Mouse (Mus musculus): Measurements from ENCODE around the gene Tspyl1.

Gene Tspyl1

DNA sequence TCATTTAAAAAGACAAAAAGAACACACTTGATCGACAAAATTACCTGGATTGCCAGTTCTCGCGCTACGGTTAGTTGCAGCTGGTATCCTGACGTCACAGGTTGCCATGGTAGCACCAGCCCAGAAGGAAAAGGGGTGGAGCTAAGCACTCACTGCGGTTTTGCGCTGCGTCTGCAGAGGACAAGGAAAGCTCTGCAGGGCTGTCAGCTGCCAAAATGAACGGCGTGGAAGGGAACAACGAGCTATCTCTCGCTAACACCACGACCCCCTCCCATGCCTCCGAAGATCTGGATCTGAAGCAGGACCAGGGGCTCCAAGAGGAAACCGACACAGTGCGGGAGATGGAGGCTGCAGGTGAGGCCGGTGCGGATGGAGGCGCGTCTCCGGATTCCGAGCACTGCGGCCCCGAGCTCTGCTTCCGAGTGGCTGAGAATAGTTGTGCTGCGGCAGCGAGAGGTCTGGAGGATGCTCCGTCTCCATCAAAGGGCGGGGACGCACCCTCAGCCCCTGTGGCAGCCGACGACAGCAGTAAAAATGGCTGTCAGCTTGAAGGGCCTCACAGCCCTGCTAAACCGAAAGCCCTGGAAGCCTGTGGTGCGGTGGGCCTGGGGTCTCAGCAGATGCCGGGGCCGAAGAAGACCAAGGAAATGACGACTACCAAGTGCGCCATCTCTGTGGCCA lies 15.4 kb downstream of the Tspyl1 start, which contains the start of gene Tspyl4:
TSS of gene Tspyl4 (plus strand) at position 144 of the 681 bp plus-strand sequence.
- in situ Hi-C loops (cut with MboI; ENCODE audit: unreplicated experiment in 2 of 2), result loop anchor here in 1 of 2 experiments (5.0 kb wide), 1 partner anchor 280 kb away; the partner anchor contains the start of gene Rwdd1

DNA sequence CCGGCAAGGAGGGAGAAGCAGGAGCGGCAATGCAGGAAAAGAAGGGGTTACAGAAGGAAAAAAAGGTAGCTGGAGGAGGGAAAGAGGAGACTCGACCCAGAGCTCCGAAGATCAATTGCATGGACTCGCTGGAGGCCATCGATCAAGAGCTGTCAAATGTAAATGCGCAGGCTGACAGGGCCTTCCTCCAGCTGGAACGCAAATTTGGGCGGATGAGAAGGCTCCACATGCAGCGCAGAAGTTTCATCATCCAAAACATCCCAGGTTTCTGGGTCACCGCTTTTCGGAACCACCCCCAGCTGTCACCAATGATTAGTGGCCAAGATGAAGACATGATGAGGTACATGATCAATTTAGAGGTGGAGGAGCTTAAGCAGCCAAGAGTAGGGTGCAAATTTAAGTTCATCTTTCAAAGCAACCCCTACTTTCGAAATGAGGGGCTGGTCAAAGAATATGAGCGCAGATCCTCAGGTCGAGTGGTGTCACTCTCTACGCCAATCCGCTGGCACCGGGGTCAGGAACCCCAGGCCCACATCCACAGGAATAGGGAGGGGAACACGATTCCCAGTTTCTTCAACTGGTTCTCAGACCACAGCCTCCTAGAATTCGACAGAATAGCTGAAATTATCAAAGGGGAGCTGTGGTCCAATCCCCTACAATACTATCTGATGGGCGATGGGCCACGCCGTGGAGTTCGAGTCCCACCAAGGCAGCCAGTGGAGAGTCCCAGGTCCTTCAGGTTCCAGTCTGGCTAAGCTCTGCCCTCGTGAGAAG lies 16.2 kb downstream of the Tspyl1 start:
- in situ Hi-C loops (cut with MboI; ENCODE audit: unreplicated experiment in 2 of 2), result loop anchor here in 1 of 2 experiments (5.0 kb wide), 1 partner anchor 281 kb away; the partner anchor contains the start of gene Rwdd1

DNA sequence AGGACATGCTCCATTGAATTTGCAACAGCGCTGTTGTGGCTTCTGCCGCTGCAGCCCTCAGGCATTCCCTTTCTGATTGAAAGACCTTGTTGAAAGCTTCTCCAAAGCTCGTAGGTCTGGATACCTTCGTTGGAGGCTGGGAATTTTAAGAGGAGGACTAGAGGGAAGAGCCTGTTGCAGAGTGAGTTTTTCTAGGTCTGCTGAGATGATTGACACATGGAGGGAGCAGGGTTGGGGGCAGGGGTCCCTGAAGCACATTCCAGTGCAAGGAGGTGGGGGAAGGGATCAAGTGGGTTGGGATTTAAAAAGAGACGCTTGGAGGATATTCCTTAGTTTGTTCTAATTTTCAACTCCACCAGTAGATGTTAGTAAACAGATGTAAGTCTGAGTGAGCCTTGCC lies 18.4 kb downstream of the Tspyl1 start:
- in situ Hi-C loops (cut with MboI; ENCODE audit: unreplicated experiment in 2 of 2), result no loop called here

DNA sequence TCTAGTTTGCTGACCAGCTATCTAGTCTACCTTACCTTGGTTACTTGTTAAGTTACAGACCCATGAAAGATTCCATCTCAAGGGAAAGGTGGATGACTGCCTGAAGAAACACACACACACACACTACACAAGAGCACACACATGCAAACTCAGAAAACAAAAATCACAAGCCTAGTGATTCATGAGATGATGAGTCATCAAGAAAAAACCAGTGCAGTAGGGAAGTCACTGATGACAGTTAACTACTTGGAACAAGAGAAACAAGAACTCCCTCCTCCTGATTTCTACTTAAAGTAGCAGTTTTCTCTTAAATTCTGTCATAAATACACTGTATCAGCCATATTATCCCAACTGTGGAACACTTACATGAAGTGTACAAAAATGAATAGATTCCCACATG lies 25.1 kb downstream of the Tspyl1 start:
- in situ Hi-C loops (cut with MboI; ENCODE audit: unreplicated experiment in 2 of 2), result no loop called here

DNA sequence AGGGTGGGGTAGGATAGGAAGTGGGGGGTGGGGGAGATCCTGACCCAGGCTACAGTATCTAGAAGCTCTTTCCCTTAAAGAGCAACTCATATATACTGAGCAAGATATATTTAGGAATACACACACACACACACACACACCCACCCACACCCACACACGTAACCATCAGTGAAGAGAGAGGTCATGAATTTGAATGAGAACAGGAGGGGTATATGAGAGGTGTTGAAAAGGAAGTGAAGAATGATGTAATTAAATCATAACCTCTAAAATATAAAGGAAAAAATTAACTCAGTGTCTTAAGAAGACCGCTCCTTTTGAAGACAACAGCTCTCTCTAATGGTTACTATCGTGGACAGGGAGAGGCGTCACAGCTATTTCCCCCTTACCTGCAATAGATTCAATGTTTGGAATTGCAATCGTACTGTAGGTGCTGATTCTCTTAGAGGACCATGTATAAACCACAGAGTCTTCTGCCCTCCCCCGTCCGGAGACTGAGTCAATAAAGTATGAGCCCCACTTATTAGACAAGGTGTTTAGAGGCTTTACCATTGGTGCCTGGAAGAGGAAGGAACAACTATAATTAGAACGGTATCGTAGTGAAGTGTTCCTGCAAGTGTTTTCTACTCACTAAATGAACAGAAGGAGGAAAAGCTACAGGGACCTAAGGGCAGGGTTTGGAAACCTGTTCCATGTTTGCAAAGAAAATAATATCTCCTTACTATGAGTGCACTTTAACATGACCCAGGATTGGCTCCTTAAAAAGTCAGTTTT lies 28.1 kb downstream of the Tspyl1 start:
- in situ Hi-C loops (cut with MboI; ENCODE audit: unreplicated experiment in 2 of 2), result no loop called here

DNA sequence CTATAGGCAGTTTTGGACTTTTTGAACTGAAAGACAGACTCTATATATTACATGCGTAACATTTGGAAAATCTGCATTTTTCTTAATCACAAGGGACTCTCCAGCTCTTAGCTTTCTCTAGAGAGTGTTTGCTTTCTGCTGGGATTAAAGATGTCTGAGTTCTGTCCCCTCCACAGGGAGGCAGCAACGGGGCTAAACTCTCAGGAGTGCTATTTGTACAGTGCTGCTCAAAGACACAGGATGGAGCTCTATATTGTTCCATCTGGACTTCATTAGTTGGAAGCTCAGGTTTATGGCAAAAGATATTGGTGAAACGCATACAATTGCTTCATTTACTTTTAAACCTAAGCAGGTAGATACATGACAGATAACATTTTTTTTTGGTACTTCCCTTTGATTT lies 30.5 kb downstream of the Tspyl1 start:
- in situ Hi-C loops (cut with MboI; ENCODE audit: unreplicated experiment in 2 of 2), result no loop called here

DNA sequence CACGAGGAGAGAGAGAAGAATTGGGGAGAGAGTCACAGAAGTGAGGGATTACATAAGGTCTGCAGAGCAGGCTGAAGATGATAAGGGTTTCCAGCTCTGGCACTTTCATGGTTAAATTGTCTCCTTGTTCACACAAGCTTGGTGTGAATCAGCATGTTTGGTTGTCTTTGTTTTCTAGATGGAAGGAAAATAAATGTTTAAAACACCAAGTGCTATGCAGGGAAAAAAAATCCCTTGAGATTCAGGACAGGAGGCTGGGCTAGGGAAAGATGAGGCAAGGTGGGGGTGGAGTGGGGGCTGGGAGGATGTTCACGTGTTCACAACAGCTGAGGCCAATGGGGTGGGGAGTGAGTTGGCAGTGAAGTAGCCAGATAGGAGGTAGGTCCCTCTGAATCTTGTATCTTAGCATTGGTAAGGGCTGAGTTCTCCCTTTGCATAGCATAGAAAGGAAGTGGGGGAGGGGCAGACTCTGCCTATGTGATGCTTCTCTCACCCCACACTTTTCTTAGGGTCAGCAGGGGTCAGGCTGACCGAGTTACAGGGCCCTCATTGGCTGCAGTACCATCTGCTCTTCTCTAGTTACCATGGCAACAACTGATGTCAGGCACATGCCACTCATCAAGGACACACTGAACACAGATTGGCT lies 34.7 kb downstream of the Tspyl1 start:
- in situ Hi-C loops (cut with MboI; ENCODE audit: unreplicated experiment in 2 of 2), result no loop called here

DNA sequence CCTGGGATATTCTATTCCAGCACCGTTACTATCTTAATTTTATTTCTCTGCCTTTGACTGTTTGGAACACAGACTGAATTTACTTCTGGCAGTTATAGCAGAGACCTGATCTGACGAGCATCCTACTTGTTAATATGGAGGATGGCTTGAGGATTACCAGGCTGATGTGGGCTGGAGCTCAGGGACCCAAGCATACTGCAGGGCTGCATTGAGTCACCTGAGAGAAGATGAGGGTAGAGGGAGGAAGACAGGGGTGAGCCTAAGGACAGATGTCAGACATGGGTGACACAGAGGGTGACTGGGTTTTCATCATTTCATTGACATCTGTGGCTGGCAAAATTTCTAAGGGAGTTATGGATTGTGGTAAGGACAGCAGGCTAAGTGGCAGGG lies 35.2 kb downstream of the Tspyl1 start:
- in situ Hi-C loops (cut with MboI; ENCODE audit: unreplicated experiment in 2 of 2), result no loop called here

DNA sequence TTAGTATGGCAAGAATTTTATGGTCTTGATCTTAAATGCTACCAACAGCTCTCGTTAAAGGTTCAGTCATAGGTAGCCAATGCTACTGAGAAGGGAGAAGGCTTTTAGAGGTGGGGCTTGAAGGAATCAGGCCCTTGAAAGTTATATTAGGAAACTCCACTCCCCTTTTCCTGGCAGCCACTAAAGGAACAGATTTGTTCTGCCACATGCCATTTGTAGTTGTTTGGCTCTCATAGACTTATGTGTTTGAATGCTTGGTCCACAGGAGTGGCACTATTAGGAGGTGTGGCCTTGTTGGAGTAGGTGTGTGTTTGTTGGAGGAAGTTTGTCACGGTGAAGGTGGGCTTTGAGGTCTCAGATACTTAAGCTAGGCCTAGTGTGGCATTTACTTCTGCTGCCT lies 38.8 kb downstream of the Tspyl1 start:
- in situ Hi-C loops (cut with MboI; ENCODE audit: unreplicated experiment in 2 of 2), result no loop called here

DNA sequence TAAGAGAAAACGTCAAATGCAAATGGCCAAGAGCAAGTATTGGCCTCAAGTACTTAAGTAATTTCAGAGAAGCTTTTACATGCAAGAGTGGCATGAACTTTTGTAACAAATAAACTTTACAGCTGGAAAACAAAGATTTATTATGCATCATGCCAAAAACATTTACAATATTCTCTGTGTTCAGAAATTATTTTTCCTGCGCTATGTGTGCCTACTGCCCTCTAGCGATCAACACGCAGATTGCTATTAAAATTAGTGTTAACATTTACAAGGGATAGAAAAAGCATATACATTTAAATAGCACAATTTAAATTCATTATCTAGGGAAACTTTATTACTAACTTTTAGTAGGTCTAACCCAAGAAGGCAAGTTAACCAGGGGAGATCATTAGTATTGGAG lies 44.7 kb downstream of the Tspyl1 start:
- in situ Hi-C loops (cut with MboI; ENCODE audit: unreplicated experiment in 2 of 2), result loop anchor here (5.0 kb wide), 3 partner anchors 174 to 339 kb away; partner anchors contain the start of gene Calhm4 (in 2 of the 2)

DNA sequence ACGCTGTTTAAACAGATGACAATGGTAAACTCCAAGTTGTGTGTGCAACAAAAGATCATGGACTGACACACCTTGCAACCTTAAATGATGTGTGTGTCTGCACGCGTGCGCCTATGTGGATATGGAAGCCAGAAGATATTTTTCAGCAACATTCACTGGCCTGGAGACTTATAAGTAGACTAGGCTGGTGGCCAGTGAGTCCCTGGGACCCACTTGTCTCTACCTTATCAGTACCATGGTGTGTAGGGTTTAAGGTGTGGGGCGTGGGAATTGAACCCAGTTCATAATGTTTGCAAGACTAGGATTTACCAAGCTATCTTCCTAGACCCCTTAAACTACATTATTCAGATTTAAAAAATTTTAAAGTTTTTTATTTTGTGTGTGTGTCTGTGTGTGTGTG lies 45.2 kb downstream of the Tspyl1 start:
- in situ Hi-C loops (cut with MboI; ENCODE audit: unreplicated experiment in 2 of 2), result loop anchor here (5.0 kb wide), 3 partner anchors 175 to 340 kb away; partner anchors contain the start of gene Calhm4 (in 2 of the 2)

DNA sequence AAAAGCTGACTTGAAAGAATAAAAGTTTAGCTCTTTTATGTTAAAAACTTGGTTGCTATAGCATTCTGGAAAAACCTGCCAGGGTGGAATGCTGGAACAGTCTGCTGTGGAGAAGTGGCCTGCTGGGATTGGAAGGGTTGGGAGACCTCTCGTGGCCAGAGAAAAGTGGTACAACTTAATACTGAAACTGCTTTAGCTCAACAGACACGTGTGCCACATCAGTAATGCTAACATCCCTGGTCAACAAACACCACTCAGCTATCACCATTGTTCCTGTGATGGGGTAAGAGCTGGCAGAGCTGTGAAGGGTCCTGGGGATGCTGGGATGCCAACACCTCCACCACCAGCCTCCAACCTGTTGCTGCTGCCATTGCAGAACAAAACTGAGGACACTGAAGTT lies 46.3 kb downstream of the Tspyl1 start:
- in situ Hi-C loops (cut with MboI; ENCODE audit: unreplicated experiment in 2 of 2), result loop anchor here (5.0 kb wide), 3 partner anchors 176 to 341 kb away; partner anchors contain the start of gene Calhm4 (in 2 of the 2)
